Mouse (Mus musculus): ENCODE measurements around the gene Gm21958. TPM values are rescaled to one million over a fixed set of nuclear protein-coding genes. Genes with fewer than 3 reads are reported as not detected.
A peak's percentile ranks its signal among the peaks of the same experiment; 100 is the strongest.

The Gm21958 gene
- polyA plus RNA-seq, 1 experiment: not detected

- Histone ChIP-seq H3K36me3 (ENCODE audit: control insufficient read depth, insufficient read depth) (no peaks in the 10 kb centered on the region), H3ac (ENCODE audit: control insufficient read depth, insufficient read length) (no peak overlapping the region), H3K4me2 (ENCODE audit: low read depth) (no peak overlapping the region), H3K4me3 (no peak overlapping the region), H3K27me3 (ENCODE audit: control insufficient read depth, insufficient read depth, insufficient read length) (no peaks in the 10 kb centered on the region), H3K79me2 (ENCODE audit: control insufficient read depth, insufficient read depth) (no peaks in the 10 kb centered on the region)
- TF ChIP-seq TCF3 (IDR thresholded peaks at IDR 0.05; ENCODE audit: insufficient read length, low read depth) (no peak), SRF (IDR thresholded peaks at IDR 0.05; ENCODE audit: control insufficient read depth, insufficient read length, low read depth) (no peak)
These were observed 32.6 kb downstream of the Gm21958 start for GRCm38 (mm10) chr3:54681310-54682204.

- H3K27me3 ChIP-seq (ENCODE audit: control insufficient read depth, insufficient read depth, insufficient read length): no peaks in the 10 kb centered on the region
- TF ChIP-seq TCF12 (IDR thresholded peaks at IDR 0.05; ENCODE audit: insufficient read depth, poor library complexity, severe bottlenecking) (no peak), MYOD1 (IDR thresholded peaks at IDR 0.05; ENCODE audit: control insufficient read depth in 1 of 3, insufficient read length in 2 of 3, low read depth in 2 of 3) (no peak), MAX (IDR thresholded peaks at IDR 0.05; ENCODE audit: low read depth) (no peak), E2F4 (IDR thresholded peaks at IDR 0.05; ENCODE audit: insufficient read depth) (no peak), USF1 (IDR thresholded peaks at IDR 0.05; ENCODE audit: low read depth) (no peak), SRF (IDR thresholded peaks at IDR 0.05; ENCODE audit: control insufficient read depth, insufficient read length, low read depth) (no peak), REST (IDR thresholded peaks at IDR 0.05; ENCODE audit: insufficient read depth, insufficient read length) (no peak), POLR2AphosphoS2 (IDR thresholded peaks at IDR 0.05; ENCODE audit: insufficient read length, low read depth) (no peak), POLR2A (IDR thresholded peaks at IDR 0.05; ENCODE audit: insufficient read length, low read depth) (no peak), TCF3 (IDR thresholded peaks at IDR 0.05; ENCODE audit: insufficient read length, low read depth) (no peak), CEBPB (IDR thresholded peaks at IDR 0.05; ENCODE audit: insufficient read depth, poor library complexity, severe bottlenecking) (no peak), MYOG (IDR thresholded peaks at IDR 0.05; ENCODE audit: control insufficient read depth in 1 of 3, insufficient read depth in 1 of 3, insufficient read length in 2 of 3, low read depth in 2 of 3) (no peak)
- no peaks in the 10 kb centered on the region for H3K36me3 ChIP-seq (ENCODE audit: control insufficient read depth, insufficient read depth)
- H3K4me2 ChIP-seq (ENCODE audit: low read depth): no peak overlapping the region
- no peak overlapping the region for H3K4me3 ChIP-seq
- H3ac ChIP-seq (ENCODE audit: control insufficient read depth, insufficient read length): no peak overlapping the region
- no peaks in the 10 kb centered on the region for H3K79me2 ChIP-seq (ENCODE audit: control insufficient read depth, insufficient read depth)
These were observed 37.3 kb downstream of the Gm21958 start for GRCm38 (mm10) chr3:54676818-54677217.

GRCm38 (mm10) chr3:54672557-54673529 lies 41.3 kb downstream of the Gm21958 start:
- no peaks in the 10 kb centered on the region for H3K27me3 ChIP-seq (ENCODE audit: control insufficient read depth, insufficient read depth, insufficient read length)
- no peaks in the 10 kb centered on the region for H3K79me2 ChIP-seq (ENCODE audit: control insufficient read depth, insufficient read depth)
- H3K4me3 ChIP-seq: no peak overlapping the region
- H3ac ChIP-seq (ENCODE audit: control insufficient read depth, insufficient read length): no peak overlapping the region
- TF ChIP-seq POLR2AphosphoS2 (IDR thresholded peaks at IDR 0.05; ENCODE audit: insufficient read length, low read depth) (no peak), REST (IDR thresholded peaks at IDR 0.05; ENCODE audit: insufficient read depth, insufficient read length) (no peak), POLR2A (IDR thresholded peaks at IDR 0.05; ENCODE audit: insufficient read length, low read depth) (no peak), TCF3 (IDR thresholded peaks at IDR 0.05; ENCODE audit: insufficient read length, low read depth) (no peak), MYOD1 (IDR thresholded peaks at IDR 0.05; ENCODE audit: control insufficient read depth in 1 of 3, insufficient read length in 2 of 3, low read depth in 2 of 3) (no peak), USF1 (IDR thresholded peaks at IDR 0.05; ENCODE audit: low read depth) (no peak), MYOG (IDR thresholded peaks at IDR 0.05; ENCODE audit: control insufficient read depth in 1 of 3, insufficient read depth in 1 of 3, insufficient read length in 2 of 3, low read depth in 2 of 3) (no peak), TCF12 (IDR thresholded peaks at IDR 0.05; ENCODE audit: insufficient read depth, poor library complexity, severe bottlenecking) (no peak), E2F4 (IDR thresholded peaks at IDR 0.05; ENCODE audit: insufficient read depth) (no peak), SRF (IDR thresholded peaks at IDR 0.05; ENCODE audit: control insufficient read depth, insufficient read length, low read depth) (no peak), MAX (IDR thresholded peaks at IDR 0.05; ENCODE audit: low read depth) (no peak), CEBPB (IDR thresholded peaks at IDR 0.05; ENCODE audit: insufficient read depth, poor library complexity, severe bottlenecking) (no peak)
- peak overlapping the region; percentile 19 for H3K4me2 ChIP-seq (ENCODE audit: low read depth)
- no peaks in the 10 kb centered on the region for H3K36me3 ChIP-seq (ENCODE audit: control insufficient read depth, insufficient read depth)

GRCm38 (mm10) chr3:54672111-54672510 lies 42.0 kb downstream of the Gm21958 start:
- TF ChIP-seq MAX (IDR thresholded peaks at IDR 0.05; ENCODE audit: low read depth) (no peak), POLR2AphosphoS2 (IDR thresholded peaks at IDR 0.05; ENCODE audit: insufficient read length, low read depth) (no peak), TCF3 (IDR thresholded peaks at IDR 0.05; ENCODE audit: insufficient read length, low read depth) (no peak), MYOG (IDR thresholded peaks at IDR 0.05; ENCODE audit: control insufficient read depth in 1 of 3, insufficient read depth in 1 of 3, insufficient read length in 2 of 3, low read depth in 2 of 3) (no peak), REST (IDR thresholded peaks at IDR 0.05; ENCODE audit: insufficient read depth, insufficient read length) (no peak), TCF12 (IDR thresholded peaks at IDR 0.05; ENCODE audit: insufficient read depth, poor library complexity, severe bottlenecking) (no peak), MYOD1 (IDR thresholded peaks at IDR 0.05; ENCODE audit: control insufficient read depth in 1 of 3, insufficient read length in 2 of 3, low read depth in 2 of 3) (no peak), SRF (IDR thresholded peaks at IDR 0.05; ENCODE audit: control insufficient read depth, insufficient read length, low read depth) (no peak), CEBPB (IDR thresholded peaks at IDR 0.05; ENCODE audit: insufficient read depth, poor library complexity, severe bottlenecking) (no peak), E2F4 (IDR thresholded peaks at IDR 0.05; ENCODE audit: insufficient read depth) (no peak), POLR2A (IDR thresholded peaks at IDR 0.05; ENCODE audit: insufficient read length, low read depth) (no peak), USF1 (IDR thresholded peaks at IDR 0.05; ENCODE audit: low read depth) (no peak)
- H3K79me2 ChIP-seq (ENCODE audit: control insufficient read depth, insufficient read depth): no peaks in the 10 kb centered on the region
- no peaks in the 10 kb centered on the region for H3K27me3 ChIP-seq (ENCODE audit: control insufficient read depth, insufficient read depth, insufficient read length)
- no peak overlapping the region for H3K4me3 ChIP-seq
- H3K36me3 ChIP-seq (ENCODE audit: control insufficient read depth, insufficient read depth): no peaks in the 10 kb centered on the region
- H3ac ChIP-seq (ENCODE audit: control insufficient read depth, insufficient read length): no peak overlapping the region
- H3K4me2 ChIP-seq (ENCODE audit: low read depth): no peak overlapping the region
